Mouse (Mus musculus): Measurements from ENCODE around the gene Cmc2.

The Cmc2 gene

GRCm38 (mm10) chr8:116921005-116921336 is 284 bp downstream of the Cmc2 start:
- DNase-seq (ENCODE audit: extremely low read depth, low read depth, low spot score), result no peak

- DNase-seq (ENCODE audit: extremely low read depth, low read depth, low spot score), result no peak
Measured at GRCm38 (mm10) chr8:116905836-116906235, 15.4 kb downstream of the Cmc2 start.

GRCm38 (mm10) chr8:116905252-116905651 is 16.0 kb downstream of the Cmc2 start:
- DNase-seq (ENCODE audit: extremely low read depth, low read depth, low spot score), result no peak

GRCm38 (mm10) chr8:116904736-116905135 is 16.5 kb downstream of the Cmc2 start:
- DNase-seq (ENCODE audit: extremely low read depth, low read depth, low spot score), result no peak

- DNase-seq (ENCODE audit: extremely low read depth, low read depth, low spot score), result no peak
Measured at GRCm38 (mm10) chr8:116895521-116895920, 25.7 kb downstream of the Cmc2 start.

GRCm38 (mm10) chr8:116893938-116894337 is 27.3 kb downstream of the Cmc2 start:
- DNase-seq (ENCODE audit: extremely low read depth, low read depth, low spot score), result no peak

GRCm38 (mm10) chr8:116892636-116893035 is 28.6 kb downstream of the Cmc2 start:
- no peak for DNase-seq (ENCODE audit: extremely low read depth, low read depth, low spot score)

- DNase-seq (ENCODE audit: extremely low read depth, low read depth, low spot score), result no peak
Measured at GRCm38 (mm10) chr8:116892130-116892529, 29.1 kb downstream of the Cmc2 start.

- no peak for DNase-seq (ENCODE audit: extremely low read depth, low read depth, low spot score)
Measured at GRCm38 (mm10) chr8:116891446-116891845, 29.8 kb downstream of the Cmc2 start.

GRCm38 (mm10) chr8:116887813-116888212 is 33.4 kb downstream of the Cmc2 start:
- no peak for DNase-seq (ENCODE audit: extremely low read depth, low read depth, low spot score)

- no peak for DNase-seq (ENCODE audit: extremely low read depth, low read depth, low spot score)
Measured at GRCm38 (mm10) chr8:116881396-116881795, 39.9 kb downstream of the Cmc2 start.

GRCm38 (mm10) chr8:116875798-116876450 is 45.3 kb downstream of the Cmc2 start:
- DNase-seq (ENCODE audit: extremely low read depth, low read depth, low spot score), result no peak

- DNase-seq (ENCODE audit: extremely low read depth, low read depth, low spot score), result no peak
Measured at GRCm38 (mm10) chr8:116873986-116874385, 47.3 kb downstream of the Cmc2 start.

- DNase-seq (ENCODE audit: extremely low read depth, low read depth, low spot score), result no peak
Measured at GRCm38 (mm10) chr8:116873586-116873985, 47.7 kb downstream of the Cmc2 start.

GRCm38 (mm10) chr8:116872761-116873342 is 48.4 kb downstream of the Cmc2 start:
- no peak for DNase-seq (ENCODE audit: extremely low read depth, low read depth, low spot score)

- DNase-seq (ENCODE audit: extremely low read depth, low read depth, low spot score), result no peak
Measured at GRCm38 (mm10) chr8:116868699-116869098, 52.6 kb downstream of the Cmc2 start.

GRCm38 (mm10) chr8:116867321-116867720 is 53.9 kb downstream of the Cmc2 start:
- DNase-seq (ENCODE audit: extremely low read depth, low read depth, low spot score), result no peak

GRCm38 (mm10) chr8:116866118-116866903 is 54.9 kb downstream of the Cmc2 start:
- no peak for DNase-seq (ENCODE audit: extremely low read depth, low read depth, low spot score)

- DNase-seq (ENCODE audit: extremely low read depth, low read depth, low spot score), result no peak
Measured at GRCm38 (mm10) chr8:116864514-116864913, 56.7 kb downstream of the Cmc2 start.

GRCm38 (mm10) chr8:116864022-116864387 is 57.2 kb downstream of the Cmc2 start:
- DNase-seq (ENCODE audit: extremely low read depth, low read depth, low spot score), result no peak

- no peak for DNase-seq (ENCODE audit: extremely low read depth, low read depth, low spot score)
Measured at GRCm38 (mm10) chr8:116863357-116864021, 57.8 kb downstream of the Cmc2 start.

GRCm38 (mm10) chr8:116862191-116862590 is 59.1 kb downstream of the Cmc2 start:
- DNase-seq (ENCODE audit: extremely low read depth, low read depth, low spot score), result no peak
